Mouse (Mus musculus) liver, embryonic 16.5 days (tissue): ENCODE data around the gene Ube2o. TPM values are rescaled to one million over a fixed set of nuclear protein-coding genes. Genes with fewer than 3 reads are reported as not detected.

Experiments used
- ATAC-seq: fragments of 200-750 bp; cut with Nextera tagmentation; 2 replicates; pipeline ENCODE4 v1.8.0; 2017; ENCODE audit warnings: low read depth, mild to moderate bottlenecking, moderate number of reproducible peaks, moderate library complexity
- H3K27ac ChIP-seq: fragments of 300-500 bp; sonication (generic); 2 replicates; pipeline ENCODE4 v1.5.1; 2014; ENCODE audit warnings: mild to moderate bottlenecking, low read length
- H3K27me3 ChIP-seq: fragments of 300-500 bp; sonication (generic); 2 replicates; pipeline ENCODE4 v1.6.1; 2014; ENCODE audit warnings: low read depth, low read length, mixed read lengths; ENCODE audit not compliant: control insufficient read depth, insufficient read depth
- H3K36me3 ChIP-seq: fragments of 300-500 bp; sonication (generic); 2 replicates; pipeline ENCODE4 v1.6.1; 2014; ENCODE audit warnings: mild to moderate bottlenecking; ENCODE audit not compliant: control insufficient read depth, insufficient read depth
- H3K4me1 ChIP-seq: fragments of 300-500 bp; sonication (generic); 2 replicates; pipeline ENCODE4 v1.6.1; 2014; ENCODE audit warnings: low read depth, low read length, mixed read lengths; ENCODE audit not compliant: control insufficient read depth
- H3K4me2 ChIP-seq: fragments of 300-500 bp; sonication (generic); 2 replicates; pipeline ENCODE4 v1.6.1; 2014; ENCODE audit warnings: low read depth, low read length, mixed read lengths
- H3K4me3 ChIP-seq: fragments of 300-500 bp; sonication (generic); 2 replicates; pipeline ENCODE4 v1.5.1; 2014; ENCODE audit warnings: low read depth, mild to moderate bottlenecking, low read length
- H3K9ac ChIP-seq: fragments of 300-500 bp; sonication (generic); 2 replicates; pipeline ENCODE4 v1.6.1; 2014; ENCODE audit warnings: low read depth, low read length
- H3K9me3 ChIP-seq: fragments of 300-500 bp; sonication (generic); replicated peaks from 2 replicates; pipeline ENCODE4 v1.6.1; 2016; ENCODE audit warnings: low read length; ENCODE audit not compliant: control insufficient read depth
- WGBS: fragments of 180-500 bp; shearing (Covaris S2); extraction: QIAGEN DNeasy Blood & Tissue Kit; methylation state at CpG from one replicate; pipeline ENCODE4 v1.1.7; 2014; ENCODE audit not compliant: insufficient replicate concordance; 5-methylcytosine and 5-hydroxymethylcytosine counted together
- polyA plus RNA-seq: library from polyadenylated mRNA; unstranded; fragments of >200 nt; fragmentation: Nextera tagmentation; extraction: Ambion mirVana; gene quantifications from 2 replicates; pipeline ENCODE4 v1.2.1, GENCODE M21; 2015

Gene Ube2o
- polyA plus RNA-seq, 1 experiment from 2014 or later: 18.1 TPM

DNA sequence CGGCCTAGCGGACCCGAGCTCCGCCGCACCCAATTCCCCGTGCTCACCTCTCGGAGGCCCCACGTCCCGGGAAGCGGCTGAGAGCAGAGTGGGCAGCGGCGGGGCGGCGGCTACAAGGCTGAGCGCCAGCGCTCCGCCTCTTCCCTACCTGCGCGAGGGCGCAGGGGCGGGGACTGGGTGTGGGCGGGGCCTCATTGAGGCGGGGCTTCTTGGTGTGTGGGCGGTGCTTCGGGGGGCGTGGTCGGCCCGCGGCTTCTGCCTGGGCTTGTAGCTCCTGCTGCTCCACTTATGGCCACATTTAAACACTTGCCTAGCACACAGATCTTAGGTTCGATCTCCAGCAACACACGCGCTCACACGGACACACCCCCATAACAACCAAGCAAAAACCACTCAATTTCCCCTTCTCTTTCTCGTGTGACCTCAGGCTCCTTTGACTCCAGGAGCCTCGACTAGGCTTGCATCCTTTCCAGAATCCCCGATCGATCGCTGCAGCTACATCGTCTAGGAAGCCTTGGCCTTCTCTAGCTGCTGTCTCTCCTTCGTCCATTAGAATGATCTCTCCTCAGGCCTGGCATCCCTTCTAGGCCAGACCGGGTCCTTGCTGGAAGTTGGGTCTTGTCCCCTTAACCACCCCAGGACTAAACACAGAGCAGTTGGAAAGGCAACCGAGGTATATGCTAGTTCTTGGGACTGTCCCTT lies 43.0 kb upstream of the Ube2o start:
- Histone ChIP-seq H3K36me3 (no peaks in the 10 kb centered on the region), H3K27me3 (no peaks in the 10 kb centered on the region), H3K9me3 (no peaks in the 10 kb centered on the region), H3K27ac (peak overlapping the region; percentile 83), H3K4me2 (peak overlapping the region; percentile 96), H3K9ac (peak overlapping the region; percentile 88), H3K4me3 (peak overlapping the region; percentile 81), H3K4me1 (peaks cover 64% of the 10 kb centered on the region)
- peak; percentile 79 for ATAC-seq
- WGBS: 10% methylated on average over 41 of the region's 42 CpGs

- ATAC-seq: peak; percentile 4; the same call in 1 of the 2 replicates
- Histone ChIP-seq H3K27me3 (no peaks in the 10 kb centered on the region), H3K9ac (peak overlapping the region; percentile 88), H3K27ac (peak overlapping the region; percentile 83), H3K4me1 (peaks cover 70% of the 10 kb centered on the region), H3K9me3 (no peaks in the 10 kb centered on the region), H3K4me3 (peak overlapping the region; percentile 81), H3K36me3 (no peaks in the 10 kb centered on the region), H3K4me2 (peak overlapping the region; percentile 96)
- whole genome bisulfite sequencing: 3% methylated on average over 39 of the region's 40 CpGs
These were observed 42.3 kb upstream of the Ube2o start for GRCm38 (mm10) chr11:116623281-116624124.

DNA sequence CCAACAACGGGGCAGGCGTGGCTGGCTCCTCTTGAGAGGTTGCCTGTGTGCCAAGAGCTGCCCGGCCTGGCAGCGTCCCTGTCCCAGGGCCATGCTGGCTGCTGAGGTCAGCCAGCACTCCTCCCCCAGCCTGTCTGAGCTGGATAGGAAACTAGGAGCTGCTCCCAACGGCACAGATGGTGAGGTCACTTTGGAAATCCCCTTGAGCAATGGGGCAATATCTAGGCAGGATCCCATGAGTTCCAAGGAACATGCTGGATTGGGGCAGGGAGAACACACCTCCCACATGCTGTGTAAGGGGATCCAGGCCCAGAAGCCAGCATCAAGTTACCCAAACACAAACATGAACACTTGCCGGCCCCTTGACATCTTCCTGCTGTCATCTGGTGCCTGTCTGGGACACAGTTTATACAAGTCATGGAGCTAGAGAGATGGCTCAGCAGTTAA lies 40.0 kb upstream of the Ube2o start:
- Histone ChIP-seq H3K4me1 (peaks cover 88% of the 10 kb centered on the region), H3K27me3 (no peaks in the 10 kb centered on the region), H3K9me3 (no peaks in the 10 kb centered on the region), H3K36me3 (no peaks in the 10 kb centered on the region), H3K9ac (peak overlapping the region; percentile 72), H3K27ac (peak overlapping the region; percentile 94), H3K4me2 (peak overlapping the region; percentile 96), H3K4me3 (peak overlapping the region; percentile 55; the same call in 1 of the 2 replicates)
- no peak for ATAC-seq
- WGBS: 48% methylated on average over 6 of the region's 6 CpGs

DNA sequence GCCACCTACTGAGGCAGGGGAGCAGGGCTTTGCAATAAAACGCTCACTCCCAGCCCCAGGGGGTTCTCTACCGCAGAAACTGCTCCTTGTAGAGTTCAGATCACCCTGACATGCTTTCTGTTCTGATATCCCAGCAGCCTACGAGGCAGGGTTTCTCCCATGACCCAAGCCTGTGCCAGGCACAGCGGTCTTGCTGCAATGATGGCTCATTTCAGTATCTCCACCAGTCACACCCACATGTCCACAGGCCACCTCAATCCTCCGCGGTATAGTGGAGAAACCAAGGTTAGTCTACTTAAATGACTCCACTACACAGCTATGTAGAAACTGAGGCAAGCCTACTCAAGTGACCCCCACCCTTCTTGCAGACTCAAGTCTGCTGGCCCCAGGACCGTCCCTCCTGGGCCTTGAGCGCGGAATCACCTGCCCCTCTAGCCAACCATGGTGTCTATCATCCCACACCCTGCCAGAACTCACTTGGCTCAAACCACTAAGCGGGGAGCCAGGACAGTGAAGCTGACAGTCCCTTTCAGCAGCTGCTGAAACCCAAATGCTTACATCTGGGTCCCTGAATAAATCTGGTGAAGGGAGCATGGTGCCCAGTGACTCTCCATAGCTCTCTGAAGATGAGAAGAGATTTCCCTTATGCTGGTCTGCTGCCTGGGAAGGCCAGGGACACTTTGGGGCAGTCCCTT lies 39.5 kb upstream of the Ube2o start:
- 50% methylated on average over 10 of the region's 10 CpGs for WGBS
- Histone ChIP-seq H3K36me3 (no peaks in the 10 kb centered on the region), H3K4me2 (peak overlapping the region; percentile 96), H3K4me3 (peak overlapping the region; percentile 55), H3K4me1 (peaks cover 93% of the 10 kb centered on the region), H3K27me3 (no peaks in the 10 kb centered on the region), H3K27ac (peak overlapping the region; percentile 94), H3K9me3 (no peaks in the 10 kb centered on the region), H3K9ac (peak overlapping the region; percentile 72)
- ATAC-seq: peak; percentile 19; the same call in 1 of the 2 replicates

DNA sequence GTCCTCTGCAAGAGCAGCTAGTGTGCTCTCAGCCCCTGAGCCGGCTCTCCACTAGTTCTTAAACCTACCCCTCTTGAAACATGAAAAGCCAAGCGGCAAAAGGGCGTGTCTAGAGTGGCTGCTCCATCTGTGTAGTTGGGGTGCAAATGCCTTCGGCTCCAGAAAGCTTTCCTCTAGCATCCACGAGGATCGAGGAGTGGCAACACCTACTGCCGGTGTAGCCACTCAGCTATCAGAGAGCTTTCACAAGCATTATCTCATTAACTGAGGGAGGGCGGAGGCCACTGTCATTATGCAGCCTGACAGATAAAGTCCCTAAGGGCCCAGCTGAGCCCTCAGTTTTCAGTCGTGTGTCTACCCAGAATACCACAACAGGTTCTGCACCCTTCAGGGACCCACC lies 38.8 kb upstream of the Ube2o start:
- Histone ChIP-seq H3K27me3 (no peaks in the 10 kb centered on the region), H3K36me3 (no peaks in the 10 kb centered on the region), H3K27ac (peak overlapping the region; percentile 94), H3K4me3 (peak overlapping the region; percentile 55), H3K9ac (peak overlapping the region; percentile 72), H3K9me3 (no peaks in the 10 kb centered on the region), H3K4me2 (peak overlapping the region; percentile 96), H3K4me1 (peaks cover 93% of the 10 kb centered on the region)
- ATAC-seq: peak; percentile 68
- 13% methylated on average over 9 of the region's 9 CpGs for WGBS

DNA sequence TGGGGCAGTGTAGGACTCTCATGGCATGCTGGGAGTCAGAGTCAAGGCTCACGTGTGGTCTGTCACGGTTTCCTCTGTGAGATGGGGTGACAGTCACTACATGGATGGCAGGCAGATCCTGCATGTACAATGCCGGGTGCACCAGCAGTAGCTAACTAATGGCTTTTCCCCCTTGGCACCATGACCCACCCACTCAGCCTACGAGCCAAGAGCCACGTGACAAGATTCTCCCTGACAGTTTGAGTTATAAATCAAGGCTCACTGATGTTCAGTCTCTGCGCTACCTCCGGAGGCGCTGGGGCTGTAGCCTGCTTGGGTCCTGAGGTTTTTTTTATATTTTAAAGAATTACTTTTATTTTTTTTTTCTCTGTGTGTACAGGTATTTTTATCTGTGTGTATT lies 38.3 kb upstream of the Ube2o start:
- Histone ChIP-seq H3K36me3 (no peaks in the 10 kb centered on the region), H3K9ac (peak overlapping the region; percentile 72), H3K27me3 (no peaks in the 10 kb centered on the region), H3K4me2 (peak overlapping the region; percentile 96), H3K4me3 (peak overlapping the region; percentile 55), H3K9me3 (no peaks in the 10 kb centered on the region), H3K27ac (peak overlapping the region; percentile 94), H3K4me1 (peaks cover 93% of the 10 kb centered on the region)
- ATAC-seq: no peak
- 66% methylated on average over 8 of the region's 8 CpGs for WGBS

- Histone ChIP-seq H3K4me1 (peaks cover 94% of the 10 kb centered on the region), H3K36me3 (no peaks in the 10 kb centered on the region), H3K9me3 (no peaks in the 10 kb centered on the region), H3K9ac (peak overlapping the region; percentile 72; the same call in 1 of the 2 replicates), H3K27ac (peak overlapping the region; percentile 94), H3K4me2 (peak overlapping the region; percentile 96), H3K4me3 (no peak overlapping the region), H3K27me3 (no peaks in the 10 kb centered on the region)
- no peak for ATAC-seq
- WGBS: 80% methylated on average over 7 of the region's 7 CpGs
These were observed 37.9 kb upstream of the Ube2o start for GRCm38 (mm10) chr11:116619156-116619555.

- H3K36me3 ChIP-seq: no peaks in the 10 kb centered on the region
- no peaks in the 10 kb centered on the region for H3K9me3 ChIP-seq
- H3K4me3 ChIP-seq: no peak overlapping the region
- H3K4me1 ChIP-seq: peaks cover 99% of the 10 kb centered on the region
- peak overlapping the region; percentile 5 for H3K27ac ChIP-seq
- H3K9ac ChIP-seq: peak overlapping the region; percentile 72; the same call in 1 of the 2 replicates
- no peaks in the 10 kb centered on the region for H3K27me3 ChIP-seq
- H3K4me2 ChIP-seq: no peak overlapping the region
- 64% methylated on average over 7 of the region's 7 CpGs for WGBS
- no peak for ATAC-seq
These were observed 37.4 kb upstream of the Ube2o start for GRCm38 (mm10) chr11:116618666-116619065.
